Mouse (Mus musculus): Measurements from ENCODE around the gene Polr2f. TPM values are rescaled to one million over a fixed set of nuclear protein-coding genes. Genes with fewer than 3 reads are reported as not detected.

The Polr2f gene
- polyA plus RNA-seq, 1 experiment from 2014 or later: 317 TPM

- Histone ChIP-seq H3K9ac (ENCODE audit: low read depth, low read length) (peak overlapping the region; percentile 84), H3K4me2 (ENCODE audit: low read depth, low read length) (peak overlapping the region; percentile 96), H3K27ac (ENCODE audit: low read length) (no peak overlapping the region), H3K27me3 (replicated peaks; ENCODE audit: control insufficient read depth, insufficient read depth, low read length) (no peaks in the 10 kb centered on the region), H3K36me3 (ENCODE audit: control insufficient read depth, insufficient read depth, low read length) (no peaks in the 10 kb centered on the region), H3K4me3 (ENCODE audit: low read length) (peak overlapping the region; percentile 85), H3K4me1 (ENCODE audit: control insufficient read depth, insufficient read depth, low read length) (peaks cover 22% of the 10 kb centered on the region), H3K9me3 (ENCODE audit: control insufficient read depth, low read length) (no peaks in the 10 kb centered on the region)
- no peak for ATAC-seq
- 66% methylated on average over 2 of the region's 2 CpGs for WGBS
Measured at GRCm38 (mm10) chr15:79110528-79110927, 30.3 kb upstream of the Polr2f start.

- ATAC-seq: no peak
- Histone ChIP-seq H3K4me1 (ENCODE audit: control insufficient read depth, insufficient read depth, low read length) (peaks cover 22% of the 10 kb centered on the region), H3K27ac (ENCODE audit: low read length) (no peak overlapping the region), H3K4me2 (ENCODE audit: low read depth, low read length) (no peak overlapping the region), H3K4me3 (ENCODE audit: low read length) (no peak overlapping the region), H3K9ac (ENCODE audit: low read depth, low read length) (no peak overlapping the region), H3K9me3 (ENCODE audit: control insufficient read depth, low read length) (no peaks in the 10 kb centered on the region), H3K27me3 (replicated peaks; ENCODE audit: control insufficient read depth, insufficient read depth, low read length) (no peaks in the 10 kb centered on the region), H3K36me3 (ENCODE audit: control insufficient read depth, insufficient read depth, low read length) (no peaks in the 10 kb centered on the region)
- WGBS: 78% methylated on average over 4 of the region's 4 CpGs
Measured at GRCm38 (mm10) chr15:79111774-79112173, 29.0 kb upstream of the Polr2f start.

- H3K9me3 ChIP-seq (ENCODE audit: control insufficient read depth, low read length): no peaks in the 10 kb centered on the region
- H3K4me2 ChIP-seq (ENCODE audit: low read depth, low read length): no peak overlapping the region
- H3K9ac ChIP-seq (ENCODE audit: low read depth, low read length): no peak overlapping the region
- H3K27me3 ChIP-seq (replicated peaks; ENCODE audit: control insufficient read depth, insufficient read depth, low read length): no peaks in the 10 kb centered on the region
- no peaks in the 10 kb centered on the region for H3K36me3 ChIP-seq (ENCODE audit: control insufficient read depth, insufficient read depth, low read length)
- no peak for ATAC-seq
- H3K27ac ChIP-seq (ENCODE audit: low read length): no peak overlapping the region
- no peak overlapping the region for H3K4me3 ChIP-seq (ENCODE audit: low read length)
- WGBS: 61% methylated on average over 5 of the region's 5 CpGs
- H3K4me1 ChIP-seq (ENCODE audit: control insufficient read depth, insufficient read depth, low read length): peaks cover 11% of the 10 kb centered on the region
Measured at GRCm38 (mm10) chr15:79115276-79115675, 25.5 kb upstream of the Polr2f start.

GRCm38 (mm10) chr15:79119491-79119890, 21.3 kb upstream of the Polr2f start:
- Histone ChIP-seq H3K9me3 (ENCODE audit: control insufficient read depth, low read length) (no peaks in the 10 kb centered on the region), H3K27ac (ENCODE audit: low read length) (no peak overlapping the region), H3K4me1 (ENCODE audit: control insufficient read depth, insufficient read depth, low read length) (no peaks in the 10 kb centered on the region), H3K27me3 (replicated peaks; ENCODE audit: control insufficient read depth, insufficient read depth, low read length) (no peaks in the 10 kb centered on the region), H3K9ac (ENCODE audit: low read depth, low read length) (no peak overlapping the region), H3K4me2 (ENCODE audit: low read depth, low read length) (no peak overlapping the region), H3K36me3 (ENCODE audit: control insufficient read depth, insufficient read depth, low read length) (peaks cover 3% of the 10 kb centered on the region; the same call in 1 of the 2 replicates), H3K4me3 (ENCODE audit: low read length) (no peak overlapping the region)
- ATAC-seq: no peak
- 79% methylated on average over 9 of the region's 9 CpGs for WGBS

GRCm38 (mm10) chr15:79122119-79122518, 18.7 kb upstream of the Polr2f start:
- Histone ChIP-seq H3K27ac (ENCODE audit: low read length) (no peak overlapping the region), H3K27me3 (replicated peaks; ENCODE audit: control insufficient read depth, insufficient read depth, low read length) (no peaks in the 10 kb centered on the region), H3K4me2 (ENCODE audit: low read depth, low read length) (no peak overlapping the region), H3K4me1 (ENCODE audit: control insufficient read depth, insufficient read depth, low read length) (no peaks in the 10 kb centered on the region), H3K9me3 (ENCODE audit: control insufficient read depth, low read length) (no peaks in the 10 kb centered on the region), H3K9ac (ENCODE audit: low read depth, low read length) (no peak overlapping the region), H3K36me3 (ENCODE audit: control insufficient read depth, insufficient read depth, low read length) (peaks cover 10% of the 10 kb centered on the region), H3K4me3 (ENCODE audit: low read length) (no peak overlapping the region)
- ATAC-seq: no peak
- WGBS: 79% methylated on average over 4 of the region's 4 CpGs

- no peak for ATAC-seq
- peaks cover 14% of the 10 kb centered on the region for H3K36me3 ChIP-seq (ENCODE audit: control insufficient read depth, insufficient read depth, low read length)
- 84% methylated on average over 13 of the region's 13 CpGs for WGBS
- no peak overlapping the region for H3K27ac ChIP-seq (ENCODE audit: low read length)
- H3K9ac ChIP-seq (ENCODE audit: low read depth, low read length): no peak overlapping the region
- no peak overlapping the region for H3K4me2 ChIP-seq (ENCODE audit: low read depth, low read length)
- H3K4me3 ChIP-seq (ENCODE audit: low read length): no peak overlapping the region
- H3K4me1 ChIP-seq (ENCODE audit: control insufficient read depth, insufficient read depth, low read length): no peaks in the 10 kb centered on the region
- H3K27me3 ChIP-seq (replicated peaks; ENCODE audit: control insufficient read depth, insufficient read depth, low read length): no peaks in the 10 kb centered on the region
- H3K9me3 ChIP-seq (ENCODE audit: control insufficient read depth, low read length): no peaks in the 10 kb centered on the region
Measured at GRCm38 (mm10) chr15:79122546-79122945, 18.3 kb upstream of the Polr2f start.

GRCm38 (mm10) chr15:79123751-79124150, 17.1 kb upstream of the Polr2f start:
- no peak overlapping the region for H3K27ac ChIP-seq (ENCODE audit: low read length)
- H3K9ac ChIP-seq (ENCODE audit: low read depth, low read length): no peak overlapping the region
- H3K4me2 ChIP-seq (ENCODE audit: low read depth, low read length): no peak overlapping the region
- H3K4me3 ChIP-seq (ENCODE audit: low read length): no peak overlapping the region
- no peak for ATAC-seq
- WGBS: 84% methylated on average over 6 of the region's 6 CpGs
- H3K27me3 ChIP-seq (replicated peaks; ENCODE audit: control insufficient read depth, insufficient read depth, low read length): no peaks in the 10 kb centered on the region
- H3K36me3 ChIP-seq (ENCODE audit: control insufficient read depth, insufficient read depth, low read length): peaks cover 23% of the 10 kb centered on the region
- no peaks in the 10 kb centered on the region for H3K9me3 ChIP-seq (ENCODE audit: control insufficient read depth, low read length)
- H3K4me1 ChIP-seq (ENCODE audit: control insufficient read depth, insufficient read depth, low read length): no peaks in the 10 kb centered on the region

GRCm38 (mm10) chr15:79124331-79124875, 16.4 kb upstream of the Polr2f start:
- ATAC-seq: no peak
- no peak overlapping the region for H3K27ac ChIP-seq (ENCODE audit: low read length)
- WGBS: 83% methylated on average over 10 of the region's 10 CpGs
- H3K9ac ChIP-seq (ENCODE audit: low read depth, low read length): no peak overlapping the region
- no peaks in the 10 kb centered on the region for H3K27me3 ChIP-seq (replicated peaks; ENCODE audit: control insufficient read depth, insufficient read depth, low read length)
- peaks cover 23% of the 10 kb centered on the region for H3K36me3 ChIP-seq (ENCODE audit: control insufficient read depth, insufficient read depth, low read length)
- no peak overlapping the region for H3K4me2 ChIP-seq (ENCODE audit: low read depth, low read length)
- H3K9me3 ChIP-seq (ENCODE audit: control insufficient read depth, low read length): no peaks in the 10 kb centered on the region
- no peak overlapping the region for H3K4me3 ChIP-seq (ENCODE audit: low read length)
- no peaks in the 10 kb centered on the region for H3K4me1 ChIP-seq (ENCODE audit: control insufficient read depth, insufficient read depth, low read length)

GRCm38 (mm10) chr15:79126217-79126932, 14.4 kb upstream of the Polr2f start:
- Histone ChIP-seq H3K9ac (ENCODE audit: low read depth, low read length) (no peak overlapping the region), H3K4me1 (ENCODE audit: control insufficient read depth, insufficient read depth, low read length) (no peaks in the 10 kb centered on the region), H3K4me2 (ENCODE audit: low read depth, low read length) (no peak overlapping the region), H3K4me3 (ENCODE audit: low read length) (no peak overlapping the region), H3K9me3 (ENCODE audit: control insufficient read depth, low read length) (no peaks in the 10 kb centered on the region), H3K27me3 (replicated peaks; ENCODE audit: control insufficient read depth, insufficient read depth, low read length) (no peaks in the 10 kb centered on the region), H3K27ac (ENCODE audit: low read length) (no peak overlapping the region), H3K36me3 (ENCODE audit: control insufficient read depth, insufficient read depth, low read length) (peaks cover 30% of the 10 kb centered on the region)
- ATAC-seq: no peak
- WGBS: 82% methylated on average over 13 of the region's 13 CpGs

All from intestine, embryonic 16.5 days (tissue).